Mouse (Mus musculus) CH12.LX (cell line): ENCODE data around the gene Usp47. TPM values are rescaled to one million over a fixed set of nuclear protein-coding genes. Genes with fewer than 3 reads are reported as not detected.
A peak's percentile ranks its signal among the peaks of the same experiment; 100 is the strongest.

Experiments
- DNase-seq: peaks from one replicate; pipeline ENCODE4 v3.0.0-alpha.2; 2013; ENCODE audit errors: extremely low read depth
- H3K27ac ChIP-seq: 2 replicates; pipeline ENCODE4 v1.5.1; 2012; ENCODE audit warnings: low read depth, mild to moderate bottlenecking, control low read depth, moderate library complexity; ENCODE audit not compliant: insufficient read depth
- H3K27me3 ChIP-seq: replicated peaks from 2 replicates; pipeline ENCODE3; 2012; ENCODE audit warnings: inconsistent platforms
- H3K36me3 ChIP-seq, 2 experiments: replicated peaks in 1 of 2; 2 replicates each; pipeline versions ENCODE3 to v1.6.1; 2012; ENCODE audit warnings: inconsistent platforms in 1 of 2, low read length in 1 of 2, mild to moderate bottlenecking in 1 of 2, mixed read lengths in 1 of 2, moderate library complexity in 1 of 2; ENCODE audit not compliant: control insufficient read depth in 1 of 2, insufficient read depth in 1 of 2
- H3K4me1 ChIP-seq, 2 experiments: 2 replicates each; pipeline ENCODE4 v1.6.1; 2012; ENCODE audit warnings: inconsistent platforms in 1 of 2, moderate library complexity in 1 of 2; ENCODE audit not compliant: insufficient read depth in 2 of 2, control insufficient read depth in 1 of 2
- H3K4me2 ChIP-seq: 2 replicates; pipeline ENCODE4 v1.6.1; 2012; ENCODE audit warnings: low read depth, mild to moderate bottlenecking, control low read depth; ENCODE audit not compliant: poor library complexity, insufficient read depth, severe bottlenecking
- H3K4me3 ChIP-seq, 3 experiments: fragments of 150-350 bp in 1 of 3; sonication (generic) in 1 of 3; replicated peaks in 1 of 3; 2 replicates each; pipeline versions ENCODE3 to v1.5.1; 2011 to 2012; ENCODE audit warnings: low read depth in 2 of 3, low read length in 2 of 3, mild to moderate bottlenecking in 2 of 3, moderate library complexity in 2 of 3, control low read depth in 1 of 3, improper control_type of control experiment in 1 of 3, inconsistent platforms in 1 of 3, mixed read lengths in 1 of 3; ENCODE audit not compliant: poor library complexity in 1 of 3
- H3K79me2 ChIP-seq: replicated peaks from 2 replicates; pipeline ENCODE4 v1.6.1; 2012; ENCODE audit warnings: mild to moderate bottlenecking, moderate library complexity; ENCODE audit not compliant: control insufficient read depth, poor library complexity, insufficient read depth, severe bottlenecking; ENCODE audit errors: extremely low read depth
- H3K9ac ChIP-seq: 2 replicates; pipeline ENCODE4 v1.6.1; 2012; ENCODE audit warnings: low read depth, mild to moderate bottlenecking, control low read depth, moderate library complexity; ENCODE audit not compliant: insufficient read depth
- H3K9me3 ChIP-seq: replicated peaks from 2 replicates; pipeline ENCODE3; 2012; ENCODE audit warnings: low read length, inconsistent platforms, mixed read lengths
- BHLHE40 ChIP-seq: IDR thresholded peaks from 2 replicates; pipeline ENCODE4 v1.6.1; 2011; ENCODE audit warnings: mild to moderate bottlenecking, low read depth, low read length, improper control_type of control experiment
- CHD1 ChIP-seq: IDR thresholded peaks from 2 replicates; pipeline ENCODE4 v1.6.1; 2012; ENCODE audit warnings: low read depth, low read length, improper control_type of control experiment, inconsistent platforms
- E2F4 ChIP-seq: IDR thresholded peaks from 2 replicates; pipeline ENCODE4 v1.6.1; 2011; ENCODE audit warnings: low read depth, low read length, improper control_type of control experiment; ENCODE audit not compliant: insufficient replicate concordance
- EP300 ChIP-seq: IDR thresholded peaks from 2 replicates; pipeline ENCODE4 v1.6.1; 2011; ENCODE audit warnings: low read length, improper control_type of control experiment
- ETS1 ChIP-seq: conservative IDR thresholded peaks from 2 replicates; pipeline ENCODE4 v1.6.1; 2012; ENCODE audit warnings: low read depth, mild to moderate bottlenecking, inconsistent platforms, low read length, improper control_type of control experiment, moderate library complexity
- HCFC1 ChIP-seq: IDR thresholded peaks from 2 replicates; pipeline ENCODE4 v1.6.1; 2012; ENCODE audit warnings: low read depth, mild to moderate bottlenecking, inconsistent platforms, low read length, improper control_type of control experiment
- IRF4 ChIP-seq: IDR thresholded peaks from 2 replicates; pipeline ENCODE4 v1.6.1; 2014; ENCODE audit warnings: low read depth, mild to moderate bottlenecking, inconsistent platforms, low read length, improper control_type of control experiment
- JUN ChIP-seq: IDR thresholded peaks from 2 replicates; pipeline ENCODE4 v1.6.1; 2011; ENCODE audit warnings: low read depth, mild to moderate bottlenecking, low read length, improper control_type of control experiment, moderate library complexity; ENCODE audit not compliant: insufficient read depth
- JUND ChIP-seq: conservative IDR thresholded peaks from 2 replicates; pipeline ENCODE4 v1.6.1; 2011; ENCODE audit warnings: low read depth, low read length, improper control_type of control experiment
- KAT2A ChIP-seq: IDR thresholded peaks from 2 replicates; pipeline ENCODE4 v1.6.1; 2012; ENCODE audit warnings: low read length, improper control_type of control experiment, inconsistent platforms; ENCODE audit not compliant: insufficient replicate concordance
- MAFK ChIP-seq: IDR thresholded peaks from 2 replicates; pipeline ENCODE4 v1.6.1; 2011; ENCODE audit warnings: low read length, improper control_type of control experiment; ENCODE audit not compliant: insufficient replicate concordance
- MAX ChIP-seq: IDR thresholded peaks from 2 replicates; pipeline ENCODE4 v1.6.1; 2011; ENCODE audit warnings: low read length, improper control_type of control experiment
- MEF2A ChIP-seq: IDR thresholded peaks from 2 replicates; pipeline ENCODE4 v1.6.1; 2014; ENCODE audit warnings: low read depth, mild to moderate bottlenecking, inconsistent platforms, low read length, improper control_type of control experiment, borderline replicate concordance
- MXI1 ChIP-seq: IDR thresholded peaks from 2 replicates; pipeline ENCODE4 v1.6.1; 2011; ENCODE audit warnings: mild to moderate bottlenecking, low read depth, low read length, improper control_type of control experiment
- MYC ChIP-seq: IDR thresholded peaks from 2 replicates; pipeline ENCODE4 v1.6.1; 2011; ENCODE audit warnings: low read depth, mild to moderate bottlenecking, improper control_type of control experiment, low read length
- NRF1 ChIP-seq: IDR thresholded peaks from 2 replicates; pipeline ENCODE4 v1.6.1; 2014; ENCODE audit warnings: low read depth, mild to moderate bottlenecking, inconsistent platforms, low read length, improper control_type of control experiment, moderate library complexity
- POLR2AphosphoS2 ChIP-seq: IDR thresholded peaks from 2 replicates; pipeline ENCODE4 v1.6.1; 2011; ENCODE audit warnings: low read depth, low read length, improper control_type of control experiment
- SIN3A ChIP-seq: IDR thresholded peaks from 2 replicates; pipeline ENCODE4 v1.6.1; 2012; ENCODE audit warnings: low read length, improper control_type of control experiment, inconsistent platforms
- TBP ChIP-seq: conservative IDR thresholded peaks from 2 replicates; pipeline ENCODE4 v1.6.1; 2011; ENCODE audit warnings: low read depth, low read length, improper control_type of control experiment
- UBTF ChIP-seq: IDR thresholded peaks from 2 replicates; pipeline ENCODE4 v1.6.1; 2012; ENCODE audit warnings: low read depth, mild to moderate bottlenecking, inconsistent platforms, low read length, improper control_type of control experiment, moderate library complexity
- ZMIZ1 ChIP-seq: IDR thresholded peaks from 2 replicates; pipeline ENCODE4 v1.6.1; 2012; ENCODE audit warnings: low read depth, mild to moderate bottlenecking, inconsistent platforms, low read length, improper control_type of control experiment
- ZNF384 ChIP-seq: IDR thresholded peaks from 2 replicates; pipeline ENCODE4 v1.6.1; 2012; ENCODE audit warnings: low read depth, low read length, improper control_type of control experiment, inconsistent platforms
- dilution Hi-C: fragments of 300-500 bp; cut with MboI; formaldehyde crosslinking; loops from 2 replicates; pipeline ENCODE4 v1.14.3; 2020; ENCODE audit warnings: low sequenced_read_pairs; ENCODE audit not compliant: extremely low pct_unique_long_range_greater_than_20kb, extremely low pct_ligation_motif_present
- in situ Hi-C: fragments of 300-500 bp; cut with MboI; formaldehyde crosslinking; loops from 3 replicates; pipeline ENCODE4 v1.14.3; 2019; ENCODE audit warnings: low sequenced_read_pairs, low pct_ligation_motif_present, low pct_unique_long_range_greater_than_20kb, mixed read lengths
- polyA plus RNA-seq: library from polyadenylated mRNA; unstranded; fragments of >175 nt; gene quantifications from 2 replicates; pipeline ENCODE4 v1.2.1, GENCODE M21; 2012; ENCODE audit warnings: low read depth; ENCODE audit not compliant: insufficient read length
- total RNA-seq, 2 experiments: library from RNA; depleted of rRNA; stranded (reverse); fragments of 300-350 nt in 1 of 2; fragments of >200 nt in 1 of 2; gene quantifications; 2 replicates each; pipeline ENCODE4 v1.2.3; 2012 to 2014

The Usp47 gene
- total and polyA plus RNA-seq, 3 experiments: 35.0 to 36.8 (median 35.8) TPM

DNA sequence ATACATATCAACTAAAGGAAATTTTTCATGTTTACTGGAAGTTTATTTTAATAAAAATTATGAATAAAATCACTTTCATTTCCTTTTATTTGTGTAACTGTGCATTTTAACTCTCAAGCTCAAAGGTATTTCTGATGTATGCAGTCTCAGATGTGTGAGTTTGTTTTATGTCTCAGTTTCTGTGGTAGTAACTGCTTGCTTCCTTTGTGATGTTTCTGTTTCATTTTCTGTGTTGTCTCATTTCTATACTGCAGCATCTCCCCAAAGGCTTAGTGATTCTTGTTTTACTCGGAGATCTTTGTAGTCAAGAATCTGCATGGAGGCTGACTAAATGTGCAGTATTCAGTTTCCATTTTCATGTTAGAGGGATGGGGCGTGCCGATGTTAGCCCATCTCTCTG is 30.4 kb downstream of the Usp47 start:
- TF ChIP-seq TBP (no peak), E2F4 (0 out of 2 replicates have a peak, but pooled peaks have one; percentile 15), MAX (peak; percentile 44; the same call in 1 of the 2 replicates), KAT2A (0 out of 2 replicates have a peak, but pooled peaks have one; percentile 28), CHD1 (0 out of 2 replicates have a peak, but pooled peaks have one; percentile 53), ETS1 (peak; percentile 87), MAFK (no peak), NRF1 (no peak), ZMIZ1 (peak; percentile 30; the same call in 1 of the 2 replicates), ZNF384 (no peak), SIN3A (peak; percentile 76), JUND (peak; percentile 93), MYC (peak; percentile 66), MEF2A (no peak), MXI1 (peak; percentile 48; the same call in 1 of the 2 replicates), UBTF (no peak), POLR2AphosphoS2 (no peak), IRF4 (peak; percentile 95), EP300 (peak; percentile 95), JUN (peak; percentile 79), HCFC1 (no peak), BHLHE40 (peak; percentile 83)
- Histone ChIP-seq H3K27ac (peak overlapping the region; percentile 65), H3K36me3 (peaks cover 10 to 29% of the 10 kb centered on the region in 2 experiments), H3K4me2 (peak overlapping the region; percentile 61; the same call in 1 of the 2 replicates), H3K79me2 (no peaks in the 10 kb centered on the region; the same call in 1 of the 2 replicates), H3K9me3 (no peaks in the 10 kb centered on the region), H3K27me3 (no peaks in the 10 kb centered on the region), H3K4me3 (peak overlapping the region in 1 of 3 experiments; percentile 13), H3K4me1 (peaks cover 10 to 25% of the 10 kb centered on the region in 2 experiments), H3K9ac (0 out of 2 replicates have a peak overlapping the region, but pooled peaks have one; percentile 18)
- DNase-seq: peak; percentile 55
- dilution Hi-C loops (no loop called here), in situ Hi-C loops (no loop called here)
